Mouse (Mus musculus) cerebellum, adult 2 months (tissue): Measurements from ENCODE around the gene Dnm3. TPM values are rescaled to one million over a fixed set of nuclear protein-coding genes. Genes with fewer than 3 reads are reported as not detected.

Experiments
- DNase-seq, 2 experiments: peaks; one replicate each; pipeline ENCODE4 v3.0.0; 2021
- H3K27ac ChIP-seq: fragments of 200-500 bp; 2 replicates; pipeline ENCODE4 v1.5.1; 2012; ENCODE audit warnings: low read length, control low read depth, inconsistent platforms; ENCODE audit not compliant: insufficient read depth
- H3K27me3 ChIP-seq: fragments of 200-500 bp; 2 replicates; pipeline ENCODE4 v1.6.1; 2012; ENCODE audit warnings: inconsistent platforms, mild to moderate bottlenecking, low read length, moderate library complexity; ENCODE audit not compliant: control insufficient read depth, insufficient read depth
- H3K4me1 ChIP-seq: fragments of 200-500 bp; 2 replicates; pipeline ENCODE4 v1.6.1; 2011; ENCODE audit warnings: low read length; ENCODE audit not compliant: control insufficient read depth, insufficient read depth
- H3K4me3 ChIP-seq: fragments of 200-500 bp; replicated peaks from 2 replicates; pipeline ENCODE3; 2011; ENCODE audit warnings: mild to moderate bottlenecking, low read depth, low read length, control low read depth; ENCODE audit not compliant: insufficient read depth
- CTCF ChIP-seq: fragments of 200-500 bp; IDR thresholded peaks from 2 replicates; pipeline ENCODE4 v1.5.1; 2011; ENCODE audit warnings: low read depth, mild to moderate bottlenecking, control low read depth, low read length, moderate library complexity, borderline replicate concordance; ENCODE audit not compliant: insufficient read depth
- POLR2A ChIP-seq: fragments of 200-500 bp; IDR thresholded peaks from 2 replicates; pipeline ENCODE4 v1.6.1; 2011; ENCODE audit warnings: low read length, control low read depth, borderline replicate concordance; ENCODE audit not compliant: insufficient read depth
- WGBS: fragments of 180-500 bp; shearing (Covaris S2); methylation state at CpG from one replicate; pipeline ENCODE4 v1.1.7; 2018; 5-methylcytosine and 5-hydroxymethylcytosine counted together
- polyA plus RNA-seq: library from polyadenylated mRNA; depleted of rRNA; stranded (reverse); fragments of >200 nt; gene quantifications from 2 replicates; pipeline ENCODE4 v1.2.3, GENCODE M21; 2012

Gene Dnm3
- polyA plus RNA-seq, 1 experiment: 93.6 TPM

DNA sequence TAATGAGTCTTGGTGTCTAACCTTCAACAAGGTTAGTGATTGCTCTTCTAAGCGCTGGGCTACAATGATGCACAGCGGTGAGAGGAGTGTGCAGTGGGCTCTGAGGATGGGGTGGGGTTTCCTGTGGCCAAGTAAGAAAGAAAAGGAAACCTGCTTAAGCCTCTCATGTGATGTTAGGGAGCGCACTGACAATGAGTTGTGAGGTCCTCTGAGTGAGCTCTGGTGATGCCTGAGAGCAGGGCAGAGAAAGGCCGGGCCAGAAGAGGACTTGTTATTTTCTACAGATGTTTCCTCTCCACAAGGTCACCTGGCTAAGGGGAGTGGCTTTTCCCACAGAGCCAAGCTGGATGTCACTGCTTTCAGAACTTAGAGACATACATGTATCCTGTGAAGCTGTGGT is 298.4 kb downstream of the Dnm3 start:
- no peaks in the 10 kb centered on the region for H3K27me3 ChIP-seq
- H3K4me1 ChIP-seq: no peaks in the 10 kb centered on the region
- WGBS: 92% methylated on average over 4 of the region's 4 CpGs
- DNase-seq: no peak
- H3K4me3 ChIP-seq: no peak overlapping the region
- no peak overlapping the region for H3K27ac ChIP-seq
- TF ChIP-seq POLR2A: no peak
- no peak for TF ChIP-seq CTCF

DNA sequence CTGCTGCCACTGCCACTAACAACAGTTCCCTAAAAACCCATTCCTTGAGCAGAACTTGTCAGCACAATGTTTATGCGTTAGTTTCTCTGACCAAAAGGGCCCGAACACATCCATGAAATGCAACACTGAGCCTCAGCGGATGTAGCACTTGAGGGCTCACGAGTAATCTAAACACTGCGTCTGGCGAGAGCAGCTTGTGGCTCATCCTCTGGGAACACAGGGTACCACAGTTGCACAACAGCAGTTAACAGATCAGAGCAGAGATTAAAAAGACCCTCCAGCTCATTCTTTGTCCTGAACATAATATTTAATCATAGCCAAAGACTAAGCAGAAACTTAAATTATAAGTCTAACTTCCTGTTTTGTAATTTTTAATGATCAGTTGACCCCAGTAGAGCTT is 305.0 kb downstream of the Dnm3 start:
- Histone ChIP-seq H3K4me3 (no peak overlapping the region), H3K27ac (no peak overlapping the region), H3K4me1 (no peaks in the 10 kb centered on the region), H3K27me3 (no peaks in the 10 kb centered on the region)
- TF ChIP-seq CTCF: no peak
- no peak for TF ChIP-seq POLR2A
- 79% methylated on average over 6 of the region's 6 CpGs for WGBS
- DNase-seq: no peak

DNA sequence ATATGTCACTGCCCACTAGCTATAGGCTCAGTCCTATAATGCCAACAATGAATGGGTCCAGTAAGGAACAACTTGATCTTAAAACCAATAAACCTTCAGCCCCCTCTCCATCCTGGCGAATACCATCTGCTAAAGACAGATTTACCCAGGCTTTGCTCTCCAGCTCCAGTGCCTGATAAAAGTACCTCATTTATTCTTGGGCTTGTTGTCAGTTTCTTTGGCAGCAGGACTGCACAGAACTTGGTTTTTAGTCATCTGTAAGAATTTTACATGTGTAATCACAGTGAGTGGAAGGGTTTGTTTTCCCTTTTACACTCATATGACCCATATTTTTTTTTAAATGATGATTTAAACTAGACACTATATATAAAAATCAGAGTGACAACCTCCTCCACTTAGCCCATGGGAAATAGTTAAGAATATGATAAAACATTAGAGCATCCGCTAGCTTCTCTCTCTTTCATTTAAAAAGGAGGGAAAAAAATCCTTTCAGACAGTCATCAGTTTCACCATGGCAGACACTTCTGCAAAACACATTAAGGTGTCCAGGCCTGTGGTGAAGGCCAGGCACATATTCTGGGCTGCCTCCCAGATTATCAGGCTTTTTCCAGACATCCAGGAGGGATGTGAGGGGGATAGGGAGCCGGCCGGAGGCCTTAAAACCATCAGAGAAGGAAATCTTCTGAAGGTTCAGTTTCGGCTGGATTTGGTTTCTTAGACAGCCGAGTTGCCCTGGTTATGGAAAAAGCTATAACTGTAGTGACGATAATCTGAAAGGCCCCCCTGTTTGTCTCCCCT is 313.9 kb downstream of the Dnm3 start:
- no peak for DNase-seq
- no peak overlapping the region for H3K4me3 ChIP-seq
- TF ChIP-seq POLR2A (no peak), CTCF (no peak)
- 87% methylated on average over 7 of the region's 7 CpGs for WGBS
- H3K4me1 ChIP-seq: no peaks in the 10 kb centered on the region
- no peak overlapping the region for H3K27ac ChIP-seq
- H3K27me3 ChIP-seq: no peaks in the 10 kb centered on the region

DNA sequence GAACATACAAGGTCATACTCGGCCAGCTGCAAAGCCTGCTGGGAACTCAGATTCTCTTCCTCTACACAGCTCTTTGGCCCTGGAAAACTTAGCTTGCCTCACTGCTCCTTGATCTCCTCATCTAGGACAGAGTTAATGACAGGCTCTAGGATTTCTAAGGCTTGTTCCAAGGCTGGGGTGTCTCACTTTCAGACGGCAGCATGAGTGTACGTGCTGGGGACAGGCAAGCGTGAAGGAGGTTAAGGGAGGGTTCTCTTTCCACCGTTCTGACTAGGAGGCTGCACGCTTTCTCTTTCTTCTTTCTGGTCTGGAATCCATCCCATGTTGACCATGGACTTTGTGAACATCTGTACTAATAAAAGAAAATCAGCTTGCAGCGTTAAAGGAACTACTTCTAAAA is 315.2 kb downstream of the Dnm3 start:
- 86% methylated on average over 7 of the region's 7 CpGs for WGBS

DNA sequence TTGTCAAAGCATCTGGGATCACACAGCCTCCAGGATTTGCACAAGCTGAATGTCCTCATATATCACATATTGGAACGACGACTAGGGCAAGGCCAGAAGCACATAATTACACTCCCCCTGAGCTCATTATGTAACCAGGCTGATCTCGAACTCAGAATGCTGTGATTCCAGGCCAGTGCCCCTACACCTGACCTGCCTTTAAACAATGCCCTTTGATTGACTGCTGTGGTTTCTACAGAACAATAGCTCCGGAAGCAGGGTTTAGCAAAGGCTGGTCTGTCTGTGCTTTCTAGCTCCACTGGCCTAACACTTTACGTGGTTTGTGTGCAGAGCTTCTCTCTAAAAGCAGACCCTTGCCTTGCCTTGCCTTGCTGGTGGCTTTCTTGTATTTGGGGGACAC is 315.6 kb downstream of the Dnm3 start:
- no peak for DNase-seq
- 56% methylated on average over 5 of the region's 5 CpGs for WGBS
- no peak overlapping the region for H3K4me3 ChIP-seq
- no peak overlapping the region for H3K27ac ChIP-seq
- H3K4me1 ChIP-seq: no peaks in the 10 kb centered on the region
- TF ChIP-seq POLR2A (no peak), CTCF (no peak)
- H3K27me3 ChIP-seq: no peaks in the 10 kb centered on the region

More for the DNA sequence above, 315.2 kb downstream of the Dnm3 start:
- H3K4me1 ChIP-seq: no peaks in the 10 kb centered on the region
- H3K27ac ChIP-seq: no peak overlapping the region
- DNase-seq: no peak
- H3K27me3 ChIP-seq: no peaks in the 10 kb centered on the region
- no peak overlapping the region for H3K4me3 ChIP-seq
- TF ChIP-seq CTCF (no peak), POLR2A (no peak)

DNA sequence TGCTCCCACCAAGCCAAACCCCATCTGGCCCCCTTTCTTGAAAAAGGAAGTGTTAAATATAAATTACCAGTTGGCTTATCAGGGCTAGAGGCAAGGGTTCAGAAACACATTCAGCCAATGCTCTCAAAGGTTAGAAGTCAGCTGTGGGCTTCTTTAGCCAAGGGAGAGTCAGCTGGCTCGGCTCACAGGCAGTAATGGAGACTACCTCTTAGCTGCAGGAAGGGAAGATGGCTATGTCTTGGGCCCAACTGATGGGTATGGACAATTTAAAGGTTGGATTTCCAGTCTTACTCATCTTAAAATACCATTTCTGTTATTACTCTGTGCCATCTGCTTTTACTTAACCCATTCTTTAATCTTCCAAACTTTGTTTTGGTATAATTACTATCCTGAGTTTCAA is 317.1 kb downstream of the Dnm3 start:
- 75% methylated on average over 1 of the region's 1 CpGs for WGBS
- H3K27me3 ChIP-seq: no peaks in the 10 kb centered on the region
- no peak overlapping the region for H3K4me3 ChIP-seq
- DNase-seq: no peak
- no peak overlapping the region for H3K27ac ChIP-seq
- TF ChIP-seq CTCF (no peak), POLR2A (no peak)
- H3K4me1 ChIP-seq: no peaks in the 10 kb centered on the region

DNA sequence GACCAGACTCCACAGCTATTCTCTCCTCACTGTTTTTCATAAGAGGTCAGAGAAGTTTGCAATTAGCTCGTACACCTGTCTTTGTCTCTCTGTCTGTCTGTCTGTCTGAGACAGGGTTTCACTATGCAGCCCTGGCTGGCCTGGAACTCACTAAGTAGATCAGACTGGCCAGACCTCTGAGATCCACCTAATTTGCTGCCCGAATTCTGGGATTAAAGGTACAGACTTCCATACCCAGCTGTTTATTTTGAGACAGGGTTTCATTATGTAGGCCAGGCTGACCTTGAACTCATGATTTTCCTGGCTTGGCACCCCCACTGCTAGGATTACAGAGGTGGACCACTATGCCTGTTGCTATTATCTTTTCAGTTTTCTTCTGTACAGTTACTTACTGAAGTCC is 319.3 kb downstream of the Dnm3 start:
- Histone ChIP-seq H3K4me1 (no peaks in the 10 kb centered on the region), H3K27ac (no peak overlapping the region), H3K4me3 (no peak overlapping the region), H3K27me3 (no peaks in the 10 kb centered on the region)
- DNase-seq: no peak
- no peak for TF ChIP-seq CTCF
- TF ChIP-seq POLR2A: no peak
- 82% methylated on average over 2 of the region's 2 CpGs for WGBS

DNA sequence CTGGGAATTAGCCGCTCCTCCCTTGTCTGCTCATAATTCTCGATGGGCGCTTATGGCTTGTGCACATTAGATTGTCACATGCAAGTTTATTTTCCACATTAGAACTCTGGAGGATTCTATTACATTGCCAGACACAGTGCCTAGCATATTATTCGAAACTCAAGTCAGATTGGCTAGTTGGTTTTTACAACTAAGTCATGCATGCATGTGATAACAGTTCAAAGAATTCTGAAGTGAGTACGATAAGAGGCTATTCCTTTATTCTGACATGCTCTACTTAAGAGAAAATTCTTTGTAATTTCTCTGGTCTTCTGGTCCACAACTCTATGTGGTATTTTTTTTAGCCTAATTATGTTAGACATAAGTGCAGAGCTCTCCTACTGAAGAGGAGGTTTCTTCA is 320.2 kb downstream of the Dnm3 start:
- no peak for DNase-seq
- 92% methylated on average over 5 of the region's 5 CpGs for WGBS
- Histone ChIP-seq H3K27ac (no peak overlapping the region), H3K4me3 (no peak overlapping the region), H3K27me3 (no peaks in the 10 kb centered on the region), H3K4me1 (no peaks in the 10 kb centered on the region)
- TF ChIP-seq CTCF: no peak
- no peak for TF ChIP-seq POLR2A

DNA sequence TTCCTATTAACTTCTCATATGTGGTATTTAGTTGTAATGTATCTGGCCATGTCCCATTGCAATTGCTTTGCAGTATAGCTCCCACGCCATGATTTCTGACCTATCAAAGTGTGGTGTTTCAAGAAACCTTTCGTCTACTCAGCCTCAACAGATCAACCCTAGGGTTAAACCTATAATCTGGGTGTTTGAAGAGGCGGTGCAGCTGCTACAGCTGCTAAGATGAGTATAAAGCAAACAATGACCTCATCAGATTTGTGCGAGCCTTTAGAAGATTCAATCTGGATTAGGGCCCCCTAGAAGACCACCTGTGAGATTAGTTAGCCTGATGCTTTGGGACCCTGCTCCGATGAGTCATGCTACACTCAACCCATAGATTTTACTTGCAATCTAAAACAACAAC is 321.0 kb downstream of the Dnm3 start:
- H3K4me3 ChIP-seq: no peak overlapping the region
- no peaks in the 10 kb centered on the region for H3K4me1 ChIP-seq
- DNase-seq: no peak
- H3K27ac ChIP-seq: no peak overlapping the region
- TF ChIP-seq POLR2A (no peak), CTCF (no peak)
- 96% methylated on average over 5 of the region's 5 CpGs for WGBS
- no peaks in the 10 kb centered on the region for H3K27me3 ChIP-seq
